Mouse (Mus musculus) megakaryocyte, embryonic 14.5 days (primary cell): Measurements from ENCODE around the gene Igsf8. TPM values are rescaled to one million over a fixed set of nuclear protein-coding genes. Genes with fewer than 3 reads are reported as not detected.

Source experiments
- H3K27me3 ChIP-seq: replicated peaks from 2 replicates; pipeline ENCODE3; 2012; ENCODE audit warnings: inconsistent platforms
- H3K36me3 ChIP-seq: replicated peaks from 2 replicates; pipeline ENCODE3; 2012; ENCODE audit warnings: low read length, inconsistent platforms, mixed read lengths
- H3K4me1 ChIP-seq: 2 replicates; pipeline ENCODE4 v1.6.1; 2012; ENCODE audit warnings: inconsistent platforms
- H3K4me3 ChIP-seq: replicated peaks from 2 replicates; pipeline ENCODE3; 2012; ENCODE audit warnings: moderate library complexity, mild to moderate bottlenecking, inconsistent platforms
- H3K9me3 ChIP-seq: 2 replicates; pipeline ENCODE4 v1.6.1; 2012; ENCODE audit warnings: inconsistent platforms
- FLI1 ChIP-seq: IDR thresholded peaks from 2 replicates; pipeline ENCODE4 v1.6.1; 2012; ENCODE audit warnings: low read length, inconsistent platforms, mixed read lengths
- GATA1 ChIP-seq: IDR thresholded peaks from 3 replicates; pipeline ENCODE4 v1.6.1; 2012; ENCODE audit warnings: mixed read lengths, low read length, inconsistent platforms, borderline replicate concordance
- polyA plus RNA-seq: library from polyadenylated mRNA; stranded (reverse); fragments of >175 nt; gene quantifications from 2 replicates; pipeline ENCODE4 v1.2.3, GENCODE M21; 2012; ENCODE audit warnings: low replicate concordance; ENCODE audit not compliant: insufficient read depth

The Igsf8 gene
- polyA plus RNA-seq, 1 experiment = 46.3 TPM

GRCm38 (mm10) chr1:172328041-172328440 is 66.6 kb downstream of the Igsf8 start:
- H3K27me3 ChIP-seq = peaks cover 67% of the 10 kb centered on the region
- TF ChIP-seq FLI1 = no peak
- no peak overlapping the region for H3K4me3 ChIP-seq
- peaks cover 4% of the 10 kb centered on the region for H3K9me3 ChIP-seq
- peaks cover under 1% of the 10 kb centered on the region for H3K36me3 ChIP-seq
- peaks cover 17% of the 10 kb centered on the region for H3K4me1 ChIP-seq

- Histone ChIP-seq H3K27me3 (peaks cover 69% of the 10 kb centered on the region), H3K36me3 (no peaks in the 10 kb centered on the region), H3K4me3 (no peak overlapping the region), H3K9me3 (peaks cover 4% of the 10 kb centered on the region), H3K4me1 (peaks cover 17% of the 10 kb centered on the region)
- TF ChIP-seq GATA1 (no peak), FLI1 (no peak)
Observed at GRCm38 (mm10) chr1:172328461-172328860, 67.0 kb downstream of the Igsf8 start.

GRCm38 (mm10) chr1:172329131-172329530 is 67.7 kb downstream of the Igsf8 start, which contains the start of gene Kcnj9:
Gene Kcnj9, minus strand, starts transcription at chr1:172329318.
- Histone ChIP-seq H3K4me1 (peaks cover 17% of the 10 kb centered on the region), H3K9me3 (peaks cover 4% of the 10 kb centered on the region), H3K27me3 (peaks cover 76% of the 10 kb centered on the region), H3K4me3 (no peak within 1 kb of the TSS), H3K36me3 (no peaks in the 10 kb centered on the region)
- TF ChIP-seq FLI1 = no peak
- TF ChIP-seq GATA1 = no peak

GRCm38 (mm10) chr1:172329616-172330015 is 68.2 kb downstream of the Igsf8 start:
- Histone ChIP-seq H3K9me3 (peaks cover 4% of the 10 kb centered on the region), H3K4me3 (no peak overlapping the region), H3K27me3 (peaks cover 79% of the 10 kb centered on the region), H3K36me3 (no peaks in the 10 kb centered on the region), H3K4me1 (peaks cover 17% of the 10 kb centered on the region)
- TF ChIP-seq GATA1 = no peak
- TF ChIP-seq FLI1 = no peak

GRCm38 (mm10) chr1:172331422-172331947 is 70.0 kb downstream of the Igsf8 start:
- Histone ChIP-seq H3K4me1 (peaks cover 5% of the 10 kb centered on the region), H3K4me3 (no peak overlapping the region), H3K27me3 (peaks cover 82% of the 10 kb centered on the region), H3K9me3 (peaks cover 3% of the 10 kb centered on the region), H3K36me3 (no peaks in the 10 kb centered on the region)
- TF ChIP-seq FLI1 (no peak), GATA1 (no peak)

- H3K4me3 ChIP-seq = no peak overlapping the region
- H3K27me3 ChIP-seq = peaks cover 80% of the 10 kb centered on the region
- H3K9me3 ChIP-seq = no peaks in the 10 kb centered on the region
- peaks cover 3% of the 10 kb centered on the region; the same call in 1 of the 2 replicates for H3K4me1 ChIP-seq
- TF ChIP-seq FLI1 (no peak), GATA1 (no peak)
- H3K36me3 ChIP-seq = no peaks in the 10 kb centered on the region
Observed at GRCm38 (mm10) chr1:172332925-172333324, 71.5 kb downstream of the Igsf8 start.

- Histone ChIP-seq H3K4me3 (no peak overlapping the region), H3K4me1 (peaks cover 3% of the 10 kb centered on the region; the same call in 1 of the 2 replicates), H3K36me3 (no peaks in the 10 kb centered on the region), H3K9me3 (no peaks in the 10 kb centered on the region), H3K27me3 (peaks cover 79% of the 10 kb centered on the region)
- TF ChIP-seq GATA1 (no peak), FLI1 (no peak)
Observed at GRCm38 (mm10) chr1:172333512-172333911, 72.1 kb downstream of the Igsf8 start.

GRCm38 (mm10) chr1:172335804-172336203 is 74.4 kb downstream of the Igsf8 start:
- Histone ChIP-seq H3K4me1 (peaks cover 7% of the 10 kb centered on the region), H3K4me3 (no peak overlapping the region), H3K27me3 (peaks cover 77% of the 10 kb centered on the region), H3K36me3 (no peaks in the 10 kb centered on the region), H3K9me3 (peaks cover 4% of the 10 kb centered on the region; the same call in 1 of the 2 replicates)
- TF ChIP-seq GATA1 (no peak), FLI1 (no peak)

GRCm38 (mm10) chr1:172337411-172338185 is 76.2 kb downstream of the Igsf8 start:
- Histone ChIP-seq H3K36me3 (no peaks in the 10 kb centered on the region), H3K4me3 (no peak overlapping the region), H3K9me3 (peaks cover 4% of the 10 kb centered on the region; the same call in 1 of the 2 replicates), H3K4me1 (peaks cover 18% of the 10 kb centered on the region), H3K27me3 (peaks cover 84% of the 10 kb centered on the region)
- TF ChIP-seq FLI1 (no peak), GATA1 (no peak)

- H3K4me1 ChIP-seq = peaks cover 18% of the 10 kb centered on the region
- peaks cover 84% of the 10 kb centered on the region for H3K27me3 ChIP-seq
- peak within 1 kb of the TSS; percentile 87 for H3K4me3 ChIP-seq
- peaks cover 4% of the 10 kb centered on the region; the same call in 1 of the 2 replicates for H3K9me3 ChIP-seq
- no peaks in the 10 kb centered on the region for H3K36me3 ChIP-seq
- TF ChIP-seq FLI1 (no peak), GATA1 (no peak)
Observed at GRCm38 (mm10) chr1:172340729-172341321, 79.4 kb downstream of the Igsf8 start, which contains the start of gene Kcnj10. Gene Kcnj10, plus strand, starts transcription at chr1:172341210.
